Mouse (Mus musculus) liver, adult 2 months (tissue): ENCODE measurements around the gene Pik3r2. TPM values are rescaled to one million over a fixed set of nuclear protein-coding genes. Genes with fewer than 3 reads are reported as not detected.

Experiments used
- DNase-seq: peaks from one replicate; pipeline ENCODE4 v3.0.0-alpha.2; 2011; ENCODE audit warnings: low read depth, low spot score; ENCODE audit errors: extremely low read depth
- H3K27ac ChIP-seq: fragments of 200-500 bp; replicated peaks from 2 replicates; pipeline ENCODE4 v1.5.1; 2012; ENCODE audit warnings: low read depth, mild to moderate bottlenecking, control low read depth, inconsistent platforms, low read length; ENCODE audit not compliant: insufficient read depth
- H3K27me3 ChIP-seq: fragments of 200-500 bp; 2 replicates; pipeline ENCODE4 v1.6.1; 2012; ENCODE audit warnings: mild to moderate bottlenecking, moderate library complexity, low read length, inconsistent platforms; ENCODE audit not compliant: control insufficient read depth, insufficient read depth
- H3K36me3 ChIP-seq: fragments of 200-500 bp; 2 replicates; pipeline ENCODE4 v1.6.1; 2012; ENCODE audit warnings: low read length, inconsistent platforms; ENCODE audit not compliant: control insufficient read depth, insufficient read depth
- H3K4me1 ChIP-seq: fragments of 200-500 bp; 2 replicates; pipeline ENCODE4 v1.6.1; 2011; ENCODE audit warnings: low read length; ENCODE audit not compliant: control insufficient read depth, insufficient read depth
- H3K4me3 ChIP-seq: fragments of 200-500 bp; 2 replicates; pipeline ENCODE4 v1.5.1; 2011; ENCODE audit warnings: low read depth, mild to moderate bottlenecking, control low read depth, low read length, moderate library complexity; ENCODE audit not compliant: insufficient read depth
- H3K79me2 ChIP-seq: fragments of 200-500 bp; 2 replicates; pipeline ENCODE4 v1.6.1; 2012; ENCODE audit warnings: inconsistent platforms, mild to moderate bottlenecking, low read length, moderate library complexity; ENCODE audit not compliant: control insufficient read depth, insufficient read depth
- H3K9ac ChIP-seq: fragments of 200-500 bp; 2 replicates; pipeline ENCODE4 v1.6.1; 2012; ENCODE audit warnings: low read depth, mild to moderate bottlenecking, control low read depth, inconsistent platforms, low read length
- CTCF ChIP-seq: fragments of 200-500 bp; IDR thresholded peaks from 2 replicates; pipeline ENCODE4 v1.5.1; 2011; ENCODE audit warnings: low read depth, low read length, control low read depth
- POLR2A ChIP-seq: fragments of 200-500 bp; IDR thresholded peaks from 2 replicates; pipeline ENCODE4 v1.6.1; 2011; ENCODE audit warnings: low read length, control low read depth; ENCODE audit not compliant: insufficient read depth; ENCODE audit errors: extremely low read depth
- WGBS: fragments of 180-500 bp; shearing (Covaris S2); methylation state at CpG from one replicate; pipeline ENCODE4 v1.1.7; 2018; 5-methylcytosine and 5-hydroxymethylcytosine counted together
- polyA plus RNA-seq: library from polyadenylated mRNA; depleted of rRNA; stranded (reverse); fragments of >200 nt; gene quantifications from 2 replicates; pipeline ENCODE4 v1.2.3, GENCODE M21; 2012
- total RNA-seq: library from RNA; depleted of rRNA; stranded (reverse); fragments of >200 nt; gene quantifications from 2 replicates; pipeline ENCODE4 v1.2.3, GENCODE M21; 2014

The Pik3r2 gene
- total and polyA plus RNA-seq, 2 experiments, result 7.7 to 53.9 TPM

- Histone ChIP-seq H3K79me2 (peaks cover 22% of the 10 kb centered on the region), H3K9ac (no peak overlapping the region), H3K27me3 (no peaks in the 10 kb centered on the region), H3K27ac (no peak overlapping the region), H3K4me3 (no peak overlapping the region), H3K36me3 (peaks cover 33% of the 10 kb centered on the region), H3K4me1 (peaks cover 5% of the 10 kb centered on the region; the same call in 1 of the 2 replicates)
- no peak for DNase-seq
- WGBS, result 61% methylated on average over 30 of the region's 30 CpGs
- TF ChIP-seq CTCF, result no peak
- TF ChIP-seq POLR2A, result no peak
Measured at GRCm38 (mm10) chr8:70787941-70788667, 11.6 kb upstream of the Pik3r2 start.

DNA sequence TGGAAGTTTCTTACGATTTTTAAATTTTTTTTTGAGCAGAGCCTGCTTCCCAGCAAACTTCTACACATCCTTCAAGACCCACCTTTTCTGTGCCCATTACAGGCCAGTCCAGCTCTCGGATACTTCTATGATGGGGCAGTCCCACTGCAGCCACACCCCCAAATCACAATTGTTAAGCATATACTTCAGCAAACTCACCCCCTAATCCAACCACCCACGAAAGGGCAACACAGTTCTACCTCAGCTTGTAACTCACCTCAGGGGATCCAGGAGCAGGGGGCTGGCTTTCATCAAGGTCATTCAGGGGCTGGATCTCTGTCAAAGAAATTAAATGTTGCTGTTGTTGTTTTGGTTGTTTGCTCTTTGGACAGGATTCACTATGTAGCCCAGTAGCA, 10.5 kb upstream of the Pik3r2 start:
- peaks cover 5% of the 10 kb centered on the region; the same call in 1 of the 2 replicates for H3K4me1 ChIP-seq
- no peak for TF ChIP-seq POLR2A
- no peak for TF ChIP-seq CTCF
- H3K27me3 ChIP-seq, result no peaks in the 10 kb centered on the region
- H3K36me3 ChIP-seq, result peaks cover 35% of the 10 kb centered on the region
- 97% methylated on average over 3 of the region's 3 CpGs for WGBS
- no peak overlapping the region for H3K9ac ChIP-seq
- DNase-seq, result no peak
- no peak overlapping the region for H3K27ac ChIP-seq
- H3K4me3 ChIP-seq, result no peak overlapping the region
- peaks cover 20% of the 10 kb centered on the region for H3K79me2 ChIP-seq

- 97% methylated on average over 25 of the region's 25 CpGs for WGBS
Measured at GRCm38 (mm10) chr8:70786291-70787050, 10.0 kb upstream of the Pik3r2 start.

GRCm38 (mm10) chr8:70780093-70780492, 3.6 kb upstream of the Pik3r2 start:
- H3K36me3 ChIP-seq, result peaks cover 15% of the 10 kb centered on the region

More at GRCm38 (mm10) chr8:70786291-70787050, 10.0 kb upstream of the Pik3r2 start:
- Histone ChIP-seq H3K4me3 (no peak overlapping the region), H3K27ac (no peak overlapping the region), H3K4me1 (peaks cover 3% of the 10 kb centered on the region; the same call in 1 of the 2 replicates), H3K27me3 (no peaks in the 10 kb centered on the region), H3K79me2 (peaks cover 15% of the 10 kb centered on the region), H3K36me3 (peaks cover 37% of the 10 kb centered on the region), H3K9ac (no peak overlapping the region)
- TF ChIP-seq CTCF (no peak), POLR2A (no peak)
- no peak for DNase-seq

GRCm38 (mm10) chr8:70775851-70776495, 540 bp downstream of the Pik3r2 start:
- Histone ChIP-seq H3K27me3 (no peaks in the 10 kb centered on the region), H3K4me1 (peaks cover 16% of the 10 kb centered on the region), H3K9ac (peak overlapping the region; percentile 89), H3K4me3 (peak overlapping the region; percentile 81), H3K79me2 (peaks cover 5% of the 10 kb centered on the region; the same call in 1 of the 2 replicates), H3K36me3 (peaks cover 1% of the 10 kb centered on the region; the same call in 1 of the 2 replicates), H3K27ac (peak overlapping the region; percentile 42)
- TF ChIP-seq CTCF, result no peak
- TF ChIP-seq POLR2A, result no peak
- 6% methylated on average over 32 of the region's 34 CpGs for WGBS
- DNase-seq, result no peak

More at GRCm38 (mm10) chr8:70780093-70780492, 3.6 kb upstream of the Pik3r2 start:
- Histone ChIP-seq H3K4me3 (no peak overlapping the region), H3K27me3 (no peaks in the 10 kb centered on the region), H3K79me2 (peaks cover 5% of the 10 kb centered on the region), H3K27ac (no peak overlapping the region), H3K4me1 (peaks cover 16% of the 10 kb centered on the region), H3K9ac (no peak overlapping the region)
- DNase-seq, result no peak
- WGBS, result 87% methylated on average over 11 of the region's 11 CpGs
- TF ChIP-seq CTCF, result no peak
- TF ChIP-seq POLR2A, result no peak
